Mouse (Mus musculus) embryonic fibroblast, embryonic 13.5 days (primary cell): ENCODE results near the gene Smg5. TPM values are rescaled to one million over a fixed set of nuclear protein-coding genes. Genes with fewer than 3 reads are reported as not detected.

Experiments
- H3K27ac ChIP-seq: 2 replicates; pipeline ENCODE4 v1.5.1; 2012; ENCODE audit warnings: low read length, control low read depth, inconsistent platforms; ENCODE audit not compliant: insufficient read depth
- H3K4me1 ChIP-seq: 2 replicates; pipeline ENCODE4 v1.6.1; 2011; ENCODE audit warnings: low read length; ENCODE audit not compliant: control insufficient read depth, insufficient read depth
- H3K4me3 ChIP-seq: 2 replicates; pipeline ENCODE4 v1.5.1; 2011; ENCODE audit warnings: mild to moderate bottlenecking, control low read depth, low read length; ENCODE audit not compliant: insufficient read depth
- CTCF ChIP-seq: IDR thresholded peaks from 2 replicates; pipeline ENCODE4 v1.5.1; 2011; ENCODE audit warnings: mild to moderate bottlenecking, control low read depth, low read length, moderate library complexity, borderline replicate concordance; ENCODE audit not compliant: insufficient read depth
- POLR2A ChIP-seq: IDR thresholded peaks from 2 replicates; pipeline ENCODE4 v1.6.1; 2011; ENCODE audit warnings: low read depth, mild to moderate bottlenecking, control low read depth, low read length, moderate library complexity
- polyA plus RNA-seq: library from polyadenylated mRNA; stranded (reverse); fragments of >200 nt; gene quantifications from 2 replicates; pipeline ENCODE4 v1.2.4, GENCODE M21; 2011; ENCODE audit warnings: low read depth; ENCODE audit not compliant: missing spikeins, insufficient read length

The Smg5 gene
- polyA plus RNA-seq, 1 experiment = 71.6 TPM

GRCm38 (mm10) chr3:88403522-88404230 is 67.6 kb downstream of the Smg5 start:
- Histone ChIP-seq H3K4me1 (peaks cover 8% of the 10 kb centered on the region; the same call in 1 of the 2 replicates), H3K27ac (no peak overlapping the region), H3K4me3 (no peak overlapping the region)
- TF ChIP-seq POLR2A (no peak), CTCF (no peak)

GRCm38 (mm10) chr3:88407090-88407489 is 71.0 kb downstream of the Smg5 start:
- TF ChIP-seq CTCF (peak; percentile 66), POLR2A (no peak)
- Histone ChIP-seq H3K27ac (no peak overlapping the region), H3K4me3 (no peak overlapping the region), H3K4me1 (peaks cover 16% of the 10 kb centered on the region; the same call in 1 of the 2 replicates)

- H3K4me3 ChIP-seq = no peak overlapping the region
- peaks cover 16% of the 10 kb centered on the region; the same call in 1 of the 2 replicates for H3K4me1 ChIP-seq
- TF ChIP-seq POLR2A (no peak), CTCF (no peak)
- no peak overlapping the region for H3K27ac ChIP-seq
Measured at GRCm38 (mm10) chr3:88407529-88407928, 71.5 kb downstream of the Smg5 start.

GRCm38 (mm10) chr3:88408953-88409352 is 72.9 kb downstream of the Smg5 start:
- H3K27ac ChIP-seq = no peak overlapping the region
- H3K4me1 ChIP-seq = peaks cover 16% of the 10 kb centered on the region; the same call in 1 of the 2 replicates
- no peak for TF ChIP-seq CTCF
- no peak for TF ChIP-seq POLR2A
- peak overlapping the region; percentile 59 for H3K4me3 ChIP-seq

GRCm38 (mm10) chr3:88409741-88410644 is 73.9 kb downstream of the Smg5 start, which contains the start of gene Pmf1:
Gene Pmf1, minus strand, starts transcription at chr3:88410331.
- H3K4me1 ChIP-seq = peaks cover 16% of the 10 kb centered on the region; the same call in 1 of the 2 replicates
- H3K27ac ChIP-seq = peak within 1 kb of the TSS; percentile 87
- peak within 1 kb of the TSS; percentile 59 for H3K4me3 ChIP-seq
- peak; percentile 95 for TF ChIP-seq POLR2A
- no peak for TF ChIP-seq CTCF

- TF ChIP-seq CTCF = no peak
- no peak for TF ChIP-seq POLR2A
- Histone ChIP-seq H3K4me1 (peaks cover 16% of the 10 kb centered on the region; the same call in 1 of the 2 replicates), H3K4me3 (no peak overlapping the region), H3K27ac (peak overlapping the region; percentile 44)
Measured at GRCm38 (mm10) chr3:88410645-88411031, 74.6 kb downstream of the Smg5 start.

GRCm38 (mm10) chr3:88411681-88412080 is 75.6 kb downstream of the Smg5 start:
- peaks cover 16% of the 10 kb centered on the region; the same call in 1 of the 2 replicates for H3K4me1 ChIP-seq
- H3K27ac ChIP-seq = no peak overlapping the region
- TF ChIP-seq POLR2A = no peak
- no peak for TF ChIP-seq CTCF
- no peak overlapping the region for H3K4me3 ChIP-seq

Other genes with a start within 250 kb of the Smg5 start
- 49.1 and 57.0 TPM in 2 replicates for gene Mef2d, start 193.9 kb upstream of the Smg5 start, polyA plus RNA-seq
- not detected in 2 replicates for gene Rhbg, start 81.6 kb upstream of the Smg5 start, polyA plus RNA-seq
- gene Gm38392, start 49.0 kb upstream of the Smg5 start, polyA plus RNA-seq = not detected in 2 replicates
- 3.9 and 5.5 TPM in 2 replicates for gene Tsacc, start 39.3 kb upstream of the Smg5 start, polyA plus RNA-seq
- 223 and 264 TPM in 2 replicates for gene Cct3, start 39.1 kb upstream of the Smg5 start, polyA plus RNA-seq
- gene Glmp, start 11.2 kb upstream of the Smg5 start, polyA plus RNA-seq = 172 and 220 TPM in 2 replicates
- 1.3 and 1.4 TPM in 2 replicates for gene Tmem79, start 112 bp upstream of the Smg5 start, polyA plus RNA-seq
- gene Paqr6, start 28.3 kb downstream of the Smg5 start, polyA plus RNA-seq = 0.55 and 1.4 TPM in 2 replicates
- not detected in 2 replicates for gene Bglap3, start 36.5 kb downstream of the Smg5 start, polyA plus RNA-seq
- not detected in 2 replicates for gene Bglap2, start 42.4 kb downstream of the Smg5 start, polyA plus RNA-seq
- not detected in 2 replicates for gene Bglap, start 48.2 kb downstream of the Smg5 start, polyA plus RNA-seq
- 24.4 and 29.9 TPM in 2 replicates for gene Pmf1, start 74.1 kb downstream of the Smg5 start, polyA plus RNA-seq
- 15.9 and 20.1 TPM in 2 replicates for gene Slc25a44, start 88.9 kb downstream of the Smg5 start, polyA plus RNA-seq
- gene Sema4a, start 124.9 kb downstream of the Smg5 start, polyA plus RNA-seq = 0.25 and 0.63 TPM in 2 replicates
- 401 and 426 TPM in 2 replicates for gene Lmna, start 173.7 kb downstream of the Smg5 start, polyA plus RNA-seq
- 25.7 and 33.6 TPM in 2 replicates for gene Mex3a, start 196.1 kb downstream of the Smg5 start, polyA plus RNA-seq
- gene Rab25, start 212.0 kb downstream of the Smg5 start, polyA plus RNA-seq = not detected in 2 replicates
- 74.4 and 81.1 TPM in 2 replicates for gene Lamtor2, start 216.8 kb downstream of the Smg5 start, polyA plus RNA-seq
- 38.5 and 50.4 TPM in 2 replicates for gene Ubqln4, start 217.5 kb downstream of the Smg5 start, polyA plus RNA-seq
- 218 and 298 TPM in 2 replicates for gene Ssr2, start 239.6 kb downstream of the Smg5 start, polyA plus RNA-seq